Mouse (Mus musculus) intestine, embryonic 16.5 days (tissue): ENCODE data around the gene Tssk6. TPM values are rescaled to one million over a fixed set of nuclear protein-coding genes. Genes with fewer than 3 reads are reported as not detected.

Experiments
- ATAC-seq: fragments of 200-750 bp; cut with Nextera tagmentation; 2 replicates; pipeline ENCODE4 v1.8.0; 2017; ENCODE audit warnings: moderate TSS enrichment, moderate library complexity
- H3K27ac ChIP-seq: fragments of 300-500 bp; sonication (generic); 2 replicates; pipeline ENCODE4 v1.5.1; 2014; ENCODE audit warnings: mild to moderate bottlenecking, low read length
- H3K27me3 ChIP-seq: fragments of 300-500 bp; sonication (generic); replicated peaks from 2 replicates; pipeline ENCODE4 v1.6.1; 2014; ENCODE audit warnings: low read length, control low read depth, mixed read lengths; ENCODE audit not compliant: control insufficient read depth, insufficient read depth
- H3K36me3 ChIP-seq: fragments of 300-500 bp; sonication (generic); 2 replicates; pipeline ENCODE4 v1.6.1; 2014; ENCODE audit warnings: low read length, control low read depth; ENCODE audit not compliant: control insufficient read depth, insufficient read depth
- H3K4me1 ChIP-seq: fragments of 300-500 bp; sonication (generic); 2 replicates; pipeline ENCODE4 v1.6.1; 2014; ENCODE audit warnings: low read length, control low read depth, mixed read lengths; ENCODE audit not compliant: control insufficient read depth, insufficient read depth
- H3K4me2 ChIP-seq: fragments of 300-500 bp; sonication (generic); 2 replicates; pipeline ENCODE4 v1.6.1; 2014; ENCODE audit warnings: low read depth, low read length, control low read depth
- H3K4me3 ChIP-seq: fragments of 300-500 bp; sonication (generic); 2 replicates; pipeline ENCODE4 v1.5.1; 2014; ENCODE audit warnings: mild to moderate bottlenecking, low read length
- H3K9ac ChIP-seq: fragments of 300-500 bp; sonication (generic); 2 replicates; pipeline ENCODE4 v1.6.1; 2014; ENCODE audit warnings: low read depth, low read length
- H3K9me3 ChIP-seq: fragments of 300-500 bp; sonication (generic); 2 replicates; pipeline ENCODE4 v1.6.1; 2016; ENCODE audit warnings: low read length, control low read depth; ENCODE audit not compliant: control insufficient read depth
- whole genome bisulfite sequencing: fragments of 180-500 bp; shearing (Covaris S2); extraction: QIAGEN DNeasy Blood & Tissue Kit; methylation state at CpG from one replicate; pipeline ENCODE4 v1.1.7; 2014; 5-methylcytosine and 5-hydroxymethylcytosine counted together
- polyA plus RNA-seq: library from polyadenylated mRNA; unstranded; fragments of >200 nt; fragmentation: Nextera tagmentation; extraction: Ambion mirVana; gene quantifications from 2 replicates; pipeline ENCODE4 v1.2.1, GENCODE M21; 2015

Gene Tssk6
- polyA plus RNA-seq, 1 experiment from 2014 or later: 2.8 TPM

- WGBS: 81% methylated on average over 6 of the region's 6 CpGs
- H3K4me1 ChIP-seq: no peaks in the 10 kb centered on the region
- no peak overlapping the region for H3K27ac ChIP-seq
- no peak for ATAC-seq
- no peak overlapping the region for H3K4me2 ChIP-seq
- no peak overlapping the region for H3K4me3 ChIP-seq
- no peaks in the 10 kb centered on the region for H3K27me3 ChIP-seq
- H3K36me3 ChIP-seq: no peaks in the 10 kb centered on the region
- no peaks in the 10 kb centered on the region for H3K9me3 ChIP-seq
- no peak overlapping the region for H3K9ac ChIP-seq
Observed at GRCm38 (mm10) chr8:69870907-69871306, 31.1 kb upstream of the Tssk6 start.

- no peak for ATAC-seq
- H3K4me2 ChIP-seq: no peak overlapping the region
- no peak overlapping the region for H3K9ac ChIP-seq
- no peaks in the 10 kb centered on the region for H3K4me1 ChIP-seq
- no peaks in the 10 kb centered on the region for H3K27me3 ChIP-seq
- H3K9me3 ChIP-seq: no peaks in the 10 kb centered on the region
- H3K4me3 ChIP-seq: no peak overlapping the region
- WGBS: 12% methylated on average over 9 of the region's 9 CpGs
- H3K27ac ChIP-seq: no peak overlapping the region
- no peaks in the 10 kb centered on the region for H3K36me3 ChIP-seq
Observed at GRCm38 (mm10) chr8:69874155-69874554, 27.8 kb upstream of the Tssk6 start.

GRCm38 (mm10) chr8:69874654-69875053 is 27.3 kb upstream of the Tssk6 start:
- Histone ChIP-seq H3K4me2 (no peak overlapping the region), H3K4me1 (no peaks in the 10 kb centered on the region), H3K4me3 (no peak overlapping the region), H3K27me3 (peaks cover 3% of the 10 kb centered on the region), H3K9ac (no peak overlapping the region), H3K27ac (no peak overlapping the region), H3K36me3 (no peaks in the 10 kb centered on the region), H3K9me3 (no peaks in the 10 kb centered on the region)
- ATAC-seq: no peak
- WGBS: 82% methylated on average over 13 of the region's 13 CpGs

GRCm38 (mm10) chr8:69876097-69876496 is 25.9 kb upstream of the Tssk6 start:
- ATAC-seq: no peak
- H3K4me2 ChIP-seq: no peak overlapping the region
- no peak overlapping the region for H3K27ac ChIP-seq
- 51% methylated on average over 10 of the region's 10 CpGs for WGBS
- no peaks in the 10 kb centered on the region for H3K9me3 ChIP-seq
- no peaks in the 10 kb centered on the region for H3K36me3 ChIP-seq
- H3K4me1 ChIP-seq: no peaks in the 10 kb centered on the region
- no peak overlapping the region for H3K4me3 ChIP-seq
- peaks cover 17% of the 10 kb centered on the region for H3K27me3 ChIP-seq
- H3K9ac ChIP-seq: no peak overlapping the region

- no peak overlapping the region for H3K4me2 ChIP-seq
- H3K4me3 ChIP-seq: no peak overlapping the region
- no peak overlapping the region for H3K27ac ChIP-seq
- WGBS: 73% methylated on average over 10 of the region's 10 CpGs
- no peak overlapping the region for H3K9ac ChIP-seq
- no peaks in the 10 kb centered on the region for H3K36me3 ChIP-seq
- H3K4me1 ChIP-seq: peaks cover 9% of the 10 kb centered on the region
- no peaks in the 10 kb centered on the region for H3K9me3 ChIP-seq
- ATAC-seq: no peak
- peaks cover 26% of the 10 kb centered on the region for H3K27me3 ChIP-seq
Observed at GRCm38 (mm10) chr8:69876967-69877366, 25.0 kb upstream of the Tssk6 start.

GRCm38 (mm10) chr8:69877396-69877795 is 24.6 kb upstream of the Tssk6 start:
- WGBS: 80% methylated on average over 4 of the region's 4 CpGs
- H3K4me2 ChIP-seq: no peak overlapping the region

GRCm38 (mm10) chr8:69877992-69878391 is 24.0 kb upstream of the Tssk6 start:
- no peaks in the 10 kb centered on the region for H3K9me3 ChIP-seq
- peaks cover 12% of the 10 kb centered on the region for H3K4me1 ChIP-seq
- ATAC-seq: no peak
- 63% methylated on average over 3 of the region's 3 CpGs for WGBS
- H3K27ac ChIP-seq: no peak overlapping the region
- no peaks in the 10 kb centered on the region for H3K36me3 ChIP-seq
- H3K4me2 ChIP-seq: no peak overlapping the region
- no peak overlapping the region for H3K9ac ChIP-seq
- no peak overlapping the region for H3K4me3 ChIP-seq
- H3K27me3 ChIP-seq: peaks cover 36% of the 10 kb centered on the region

More at GRCm38 (mm10) chr8:69877396-69877795, 24.6 kb upstream of the Tssk6 start:
- H3K9me3 ChIP-seq: no peaks in the 10 kb centered on the region
- peaks cover 30% of the 10 kb centered on the region for H3K27me3 ChIP-seq
- H3K4me3 ChIP-seq: no peak overlapping the region
- H3K27ac ChIP-seq: no peak overlapping the region
- no peak for ATAC-seq
- no peaks in the 10 kb centered on the region for H3K36me3 ChIP-seq
- H3K9ac ChIP-seq: no peak overlapping the region
- H3K4me1 ChIP-seq: peaks cover 9% of the 10 kb centered on the region

- 54% methylated on average over 8 of the region's 8 CpGs for WGBS
Observed at GRCm38 (mm10) chr8:69879678-69880077, 22.3 kb upstream of the Tssk6 start.

GRCm38 (mm10) chr8:69880841-69881240 is 21.1 kb upstream of the Tssk6 start:
- Histone ChIP-seq H3K4me1 (peaks cover 12% of the 10 kb centered on the region), H3K4me2 (0 out of 2 replicates have a peak overlapping the region, but pooled peaks have one; percentile 76)

More at GRCm38 (mm10) chr8:69879678-69880077, 22.3 kb upstream of the Tssk6 start:
- Histone ChIP-seq H3K27ac (no peak overlapping the region), H3K4me1 (peaks cover 12% of the 10 kb centered on the region), H3K9me3 (no peaks in the 10 kb centered on the region), H3K4me3 (no peak overlapping the region), H3K36me3 (no peaks in the 10 kb centered on the region), H3K27me3 (peaks cover 53% of the 10 kb centered on the region), H3K4me2 (no peak overlapping the region), H3K9ac (no peak overlapping the region)
- peak; percentile 56; the same call in 1 of the 2 replicates for ATAC-seq

GRCm38 (mm10) chr8:69881261-69881865 is 20.6 kb upstream of the Tssk6 start:
- WGBS: 18% methylated on average over 79 of the region's 79 CpGs
- peak overlapping the region; percentile 60; the same call in 1 of the 2 replicates for H3K9ac ChIP-seq

More at GRCm38 (mm10) chr8:69880841-69881240, 21.1 kb upstream of the Tssk6 start:
- no peaks in the 10 kb centered on the region for H3K36me3 ChIP-seq
- 13% methylated on average over 37 of the region's 37 CpGs for WGBS
- H3K9ac ChIP-seq: peak overlapping the region; percentile 4; the same call in 1 of the 2 replicates
- no peaks in the 10 kb centered on the region for H3K9me3 ChIP-seq
- no peak overlapping the region for H3K27ac ChIP-seq
- no peak for ATAC-seq
- peak overlapping the region; percentile 49 for H3K4me3 ChIP-seq
- peaks cover 65% of the 10 kb centered on the region for H3K27me3 ChIP-seq

More at GRCm38 (mm10) chr8:69881261-69881865, 20.6 kb upstream of the Tssk6 start:
- Histone ChIP-seq H3K4me2 (peak overlapping the region; percentile 76), H3K36me3 (no peaks in the 10 kb centered on the region), H3K27me3 (peaks cover 70% of the 10 kb centered on the region), H3K4me3 (peak overlapping the region; percentile 49), H3K27ac (no peak overlapping the region), H3K9me3 (no peaks in the 10 kb centered on the region), H3K4me1 (peaks cover 12% of the 10 kb centered on the region)
- no peak for ATAC-seq
